Mouse (Mus musculus): ENCODE data around the gene Snx29. TPM values are rescaled to one million over a fixed set of nuclear protein-coding genes. Genes with fewer than 3 reads are reported as not detected.

Gene Snx29
- polyA plus RNA-seq (2017; shearing (Covaris generic)) = 24.4 TPM

DNA sequence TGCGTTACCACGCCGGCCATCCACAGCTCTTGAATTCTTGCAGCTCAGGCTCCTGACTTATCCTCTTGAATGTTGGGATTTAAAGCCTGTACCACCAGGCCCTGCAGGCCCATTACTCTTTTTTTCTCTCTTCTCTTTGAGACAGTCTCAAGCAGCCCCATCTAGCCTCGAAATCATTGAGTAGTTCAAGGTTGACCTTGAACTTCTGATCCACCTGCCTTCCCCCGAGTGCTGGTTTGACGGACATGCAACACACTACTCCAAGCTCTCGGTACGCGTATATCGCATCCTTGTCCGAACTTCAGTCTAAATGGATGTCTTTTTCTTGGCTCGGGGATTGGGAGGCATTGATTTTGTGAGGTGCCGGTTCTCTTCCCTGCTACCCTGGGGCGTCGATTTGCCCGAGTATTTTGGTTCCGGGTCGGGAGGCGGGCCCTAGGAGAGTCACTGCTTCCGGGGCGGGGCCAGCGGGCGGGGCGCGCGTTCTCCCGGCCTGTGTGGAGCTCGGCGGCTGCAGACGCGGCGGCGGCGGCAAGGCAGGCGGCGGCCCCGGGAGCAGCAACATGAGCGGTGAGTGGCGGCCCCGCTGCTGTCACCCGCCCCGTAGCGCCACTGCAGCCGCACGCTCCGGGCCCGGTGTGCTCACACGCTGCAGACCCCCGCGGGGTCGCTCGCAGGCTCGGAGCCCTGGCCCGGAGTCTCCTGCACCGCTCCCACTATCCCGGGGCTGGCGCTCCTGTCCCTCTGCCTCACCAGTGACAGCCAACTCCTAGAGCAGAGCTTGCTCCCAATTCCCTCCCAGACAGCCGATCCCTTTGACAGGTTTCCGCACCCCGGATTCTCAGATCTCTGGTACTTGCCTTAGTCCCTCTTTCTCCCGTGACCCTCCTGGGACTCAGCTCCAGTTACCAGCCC is at the start of gene Snx29:
Gene Snx29, plus strand, starts transcription at position 500 of the 915 bp plus-strand sequence.

DNA sequence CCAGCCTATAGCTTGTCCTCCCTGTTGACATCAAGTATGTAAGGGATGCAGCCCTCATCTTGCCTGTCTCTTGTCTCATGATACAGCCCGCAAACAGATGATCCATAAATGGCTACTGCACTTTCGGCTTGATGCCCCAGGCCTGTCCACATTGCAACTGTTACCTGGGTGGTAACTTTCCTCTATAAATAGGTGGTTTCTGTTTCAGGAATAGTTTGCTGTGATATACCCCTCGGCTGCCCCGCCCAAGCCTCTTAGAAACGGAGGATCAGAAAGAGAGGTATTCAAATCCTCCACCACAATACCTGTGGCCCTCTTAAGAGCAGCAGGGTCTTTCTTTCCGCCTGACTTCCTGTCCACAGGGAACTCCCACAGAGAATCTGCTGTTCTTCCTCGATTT is 9.2 kb upstream of the Snx29 start, which contains the start of gene Tnfrsf17:
Gene Tnfrsf17, plus strand, starts transcription at position 301 of the 400 bp plus-strand sequence.

Other genes starting within 250 kb of the Snx29 start
- gene Txndc11, start 188.3 kb upstream of the Snx29 start, polyA plus RNA-seq (2017; shearing (Covaris generic)) = 12.4 TPM
- 443 TPM for gene Zc3h7a, start 146.5 kb upstream of the Snx29 start, polyA plus RNA-seq (2017; shearing (Covaris generic))
- gene Rsl1d1, start 119.6 kb upstream of the Snx29 start, polyA plus RNA-seq (2017; shearing (Covaris generic)) = 175 TPM
- gene Gspt1, start 68.6 kb upstream of the Snx29 start, polyA plus RNA-seq (2017; shearing (Covaris generic)) = 23.8 TPM
- not detected for gene Tnfrsf17, start 9.1 kb upstream of the Snx29 start, polyA plus RNA-seq (2017; shearing (Covaris generic))